Mouse (Mus musculus) brain, embryonic 14.5 days (tissue): ENCODE data around the gene Wwox. TPM values are rescaled to one million over a fixed set of nuclear protein-coding genes. Genes with fewer than 3 reads are reported as not detected.
A peak's percentile ranks its signal among the peaks of the same experiment; 100 is the strongest.

Source experiments
- DNase-seq: peaks from one replicate; pipeline ENCODE4 v3.0.0-alpha.2; 2011; ENCODE audit warnings: low read depth
- CTCF ChIP-seq: fragments of 200-500 bp; IDR thresholded peaks from 2 replicates; pipeline ENCODE4 v1.5.1; 2012; ENCODE audit warnings: inconsistent platforms, mild to moderate bottlenecking, moderate library complexity, borderline replicate concordance; ENCODE audit not compliant: insufficient read depth, insufficient read length; ENCODE audit errors: extremely low read depth
- POLR2A ChIP-seq: fragments of 200-500 bp; IDR thresholded peaks from 2 replicates; pipeline ENCODE4 v1.6.1; 2012; ENCODE audit warnings: mild to moderate bottlenecking, inconsistent platforms, borderline replicate concordance; ENCODE audit not compliant: poor library complexity, insufficient read depth, insufficient read length, severe bottlenecking; ENCODE audit errors: extremely low read depth
- polyA plus RNA-seq: library from polyadenylated mRNA; depleted of rRNA; stranded (reverse); fragments of >200 nt; gene quantifications from 2 replicates; pipeline ENCODE4 v1.2.3, GENCODE M21; 2012

Gene Wwox
- polyA plus RNA-seq, 1 experiment = 11.0 TPM

GRCm38 (mm10) chr8:115063623-115064022 lies 624.2 kb downstream of the Wwox start:
- TF ChIP-seq POLR2A = no peak
- no peak for TF ChIP-seq CTCF
- DNase-seq = no peak

GRCm38 (mm10) chr8:115064691-115065090 lies 625.2 kb downstream of the Wwox start:
- TF ChIP-seq POLR2A (no peak), CTCF (no peak)
- DNase-seq = no peak

GRCm38 (mm10) chr8:115065386-115065785 lies 625.9 kb downstream of the Wwox start:
- no peak for DNase-seq
- TF ChIP-seq CTCF (no peak), POLR2A (no peak)

DNA sequence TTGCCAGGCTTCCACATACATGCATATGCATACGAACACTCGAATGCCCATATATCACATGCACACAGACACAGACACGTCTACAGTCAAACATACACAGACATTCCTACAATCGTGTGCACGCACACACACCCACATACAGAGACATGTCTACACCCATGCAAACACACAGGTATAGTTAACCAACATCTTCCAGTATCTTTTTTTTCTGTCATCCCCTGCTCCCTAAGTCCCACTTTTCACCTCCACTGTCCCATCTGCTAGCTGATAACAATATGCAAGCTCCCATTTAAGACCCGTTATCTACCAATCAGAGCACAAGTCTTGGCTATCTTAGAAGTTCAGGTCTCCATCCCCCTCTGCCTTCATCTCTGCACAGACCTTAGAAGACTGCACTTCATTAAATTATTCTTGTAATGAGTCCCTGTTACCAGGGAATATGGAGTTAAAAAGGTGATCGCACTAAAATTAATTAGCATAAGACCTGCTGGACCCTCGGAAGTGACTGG lies 627.1 kb downstream of the Wwox start:
- no peak for TF ChIP-seq CTCF
- no peak for TF ChIP-seq POLR2A
- no peak for DNase-seq

GRCm38 (mm10) chr8:115068723-115069122 lies 629.3 kb downstream of the Wwox start:
- DNase-seq = no peak
- TF ChIP-seq CTCF (no peak), POLR2A (no peak)

DNA sequence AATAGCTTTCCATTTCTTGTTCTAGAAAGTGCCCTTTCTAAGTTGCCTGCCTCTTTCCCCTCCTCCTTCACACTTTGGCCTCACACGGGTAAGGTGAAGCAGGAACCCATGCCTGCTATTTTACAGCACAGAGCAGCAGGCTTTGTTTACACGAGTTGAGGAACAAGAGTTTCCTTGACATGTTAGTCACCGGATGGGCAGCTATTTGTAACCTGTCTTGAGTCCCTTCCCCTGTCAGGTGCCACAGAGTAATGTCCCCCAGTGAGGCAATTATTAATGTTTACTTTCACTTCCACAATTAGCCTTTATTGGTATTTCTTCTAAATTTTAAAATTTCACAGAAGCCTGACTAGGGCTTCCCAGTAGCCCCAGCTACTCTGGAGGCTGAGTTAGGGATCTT lies 630.8 kb downstream of the Wwox start:
- no peak for TF ChIP-seq CTCF
- TF ChIP-seq POLR2A = no peak
- no peak for DNase-seq

DNA sequence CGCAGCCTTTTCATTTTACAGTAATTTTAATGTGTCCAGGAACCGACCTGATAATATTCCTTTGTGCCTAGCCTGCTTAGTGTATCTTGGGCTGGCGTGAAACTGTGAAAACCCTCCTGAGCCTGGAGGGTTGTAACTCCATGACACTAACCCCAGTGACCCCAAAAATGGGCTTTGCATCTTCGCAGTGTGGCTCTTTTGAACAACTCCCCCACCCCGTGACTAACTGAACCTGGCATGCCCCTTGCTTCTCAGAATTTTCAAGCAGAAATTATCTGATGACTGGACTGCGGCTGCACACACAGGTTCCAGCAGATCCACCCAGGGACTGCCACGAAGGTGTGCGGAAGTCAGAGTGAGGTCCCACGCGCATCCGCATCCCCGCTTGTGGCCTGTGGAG lies 631.8 kb downstream of the Wwox start:
- no peak for DNase-seq
- no peak for TF ChIP-seq CTCF
- no peak for TF ChIP-seq POLR2A

GRCm38 (mm10) chr8:115078296-115078695 lies 638.8 kb downstream of the Wwox start:
- TF ChIP-seq CTCF = no peak
- TF ChIP-seq POLR2A = no peak
- DNase-seq = peak; percentile 56

DNA sequence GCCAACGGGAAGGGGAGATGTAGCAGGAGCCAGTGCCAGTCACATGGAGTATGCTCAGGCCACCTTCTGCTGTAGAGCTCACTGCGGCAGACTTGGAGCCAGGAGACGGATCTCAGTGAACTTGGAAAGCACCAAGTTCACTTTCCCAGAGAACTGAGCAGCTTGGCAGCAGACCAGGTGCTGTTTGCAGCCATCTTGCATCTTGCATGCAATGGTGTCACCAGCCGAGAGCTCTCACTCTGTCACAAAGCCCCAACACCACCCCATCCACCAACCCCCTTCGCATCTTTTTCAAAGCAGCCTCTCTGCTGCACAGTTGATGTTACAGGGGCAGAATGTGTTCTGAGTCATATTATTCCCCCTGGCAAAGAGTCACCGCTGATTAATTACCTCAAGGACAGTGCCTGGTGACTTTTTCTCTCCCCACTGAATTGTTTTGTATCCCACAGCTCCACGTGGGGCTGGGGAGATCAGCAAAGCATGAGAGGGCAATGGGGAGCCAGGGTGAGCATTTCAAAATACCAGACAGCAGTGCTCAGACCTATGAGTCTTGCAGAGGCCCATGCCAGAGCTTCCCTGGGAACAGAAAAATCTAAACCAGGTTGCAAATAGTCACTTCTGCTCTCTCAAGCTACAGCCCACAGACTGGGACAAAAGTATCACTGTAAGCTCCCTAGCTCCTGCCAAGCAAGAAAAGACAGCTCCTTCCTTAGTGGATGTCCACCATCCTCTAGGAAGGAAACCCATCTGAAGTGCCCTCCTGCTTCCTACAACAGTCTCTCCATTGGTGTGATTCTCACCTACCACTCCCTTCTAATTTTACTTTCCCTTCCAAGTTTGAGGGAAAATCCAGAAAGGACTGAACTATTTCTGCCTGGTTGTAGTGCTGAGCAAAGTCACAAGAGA lies 642.1 kb downstream of the Wwox start:
- TF ChIP-seq POLR2A = no peak
- TF ChIP-seq CTCF = no peak
- peak; percentile 48 for DNase-seq

DNA sequence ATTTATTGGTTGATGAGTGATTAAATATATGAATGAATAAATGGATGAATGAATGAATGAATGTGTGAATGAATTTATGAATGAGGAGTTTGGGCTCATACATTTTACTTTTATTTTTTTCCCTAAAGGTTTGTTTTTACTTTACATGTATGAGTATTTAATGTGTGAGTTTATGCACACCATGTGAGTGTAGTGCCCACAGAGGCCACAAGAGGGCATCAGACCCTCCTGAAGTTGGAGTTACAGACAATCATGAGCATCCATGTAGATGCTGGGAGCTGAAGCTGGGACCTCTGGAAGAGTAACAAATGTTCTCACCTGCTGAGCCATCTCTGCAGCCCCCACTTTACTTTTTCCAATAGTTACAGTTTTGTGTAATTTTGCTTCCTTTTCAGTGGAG lies 648.7 kb downstream of the Wwox start:
- no peak for DNase-seq
- TF ChIP-seq CTCF (peak; percentile 41; the same call in 1 of the 2 replicates), POLR2A (no peak)

- DNase-seq = no peak
- no peak for TF ChIP-seq CTCF
- no peak for TF ChIP-seq POLR2A
Measured at GRCm38 (mm10) chr8:115089744-115090143, 650.3 kb downstream of the Wwox start.

DNA sequence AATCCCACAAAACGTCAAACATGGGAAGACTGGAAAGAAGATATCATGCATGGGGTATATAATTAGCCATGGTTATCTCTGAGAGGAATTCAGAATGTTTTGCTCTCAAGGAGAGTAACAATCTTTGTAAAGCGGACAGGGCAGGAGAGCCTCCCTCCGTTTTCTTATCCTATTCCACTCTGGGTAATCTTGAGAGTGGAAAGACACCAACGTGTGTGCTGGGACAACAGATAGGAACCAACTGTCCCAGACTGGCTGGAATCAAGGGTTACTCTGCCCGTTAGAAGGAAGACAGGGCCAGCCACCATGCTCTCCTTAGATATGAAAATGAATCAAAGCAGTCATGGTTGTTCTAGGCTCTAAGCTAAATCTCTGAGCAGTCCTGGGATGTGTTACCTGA lies 650.7 kb downstream of the Wwox start:
- DNase-seq = no peak
- no peak for TF ChIP-seq POLR2A
- no peak for TF ChIP-seq CTCF
